10 mouse cellular contexts compared by ENCODE assay signal in genomic region chr3:148867618-148868017, GRCm38 (mm10).
DNase-seq lines count a peak whose midpoint lies in the region; ATAC-seq lines count a peak whose summit lies in the region.
"Had no signal": no experiment of that assay in that cellular context is flagged by ENCODE, and none has a peak within 500 bp of the region (broad histone marks: within the 10 kb centered on the region; RNA-seq: fewer than 3 reads in every experiment).

No protein-coding gene starts in this region.

- H3K36me3 ChIP-seq in heart, embryonic 16.5 days (ENCODE audit: control insufficient read depth, insufficient read depth) = no peaks in the 10 kb centered on the region
- peaks cover 17% of the 10 kb centered on the region; the same call in 1 of the 2 replicates for H3K36me3 ChIP-seq in heart, embryonic 10.5 days

- no peak overlapping the region for H3K4me2 ChIP-seq in heart, embryonic 16.5 days (ENCODE audit: low read depth, low read length)

- peaks cover 14% of the 10 kb centered on the region for H3K4me1 ChIP-seq in heart, embryonic 16.5 days (ENCODE audit: control insufficient read depth, insufficient read depth, low read length)
- peaks cover 8% of the 10 kb centered on the region for H3K4me1 ChIP-seq in heart, embryonic 10.5 days

- ATAC-seq in heart, embryonic 16.5 days (replicated peaks; ENCODE audit: extremely low read depth, insufficient read depth, low FRiP score) = peak; percentile 71
- ATAC-seq in CD4-positive, CD25-positive, alpha-beta regulatory T cell, adult 4 months = peak; percentile 80
- peak; percentile 75 for ATAC-seq in megakaryocyte progenitor cell, adult 5-6 weeks (replicated peaks; ENCODE audit: poor library complexity)

- 50% methylated on average over 8 of the region's 8 CpGs for WGBS in heart, embryonic 16.5 days
- WGBS in heart, embryonic 10.5 days = 54% methylated on average over 8 of the region's 8 CpGs

- intact Hi-C loops in heart, postnatal 36 days (cut with DNase I) = no loop called here

- no peak for DNase-seq in heart, embryonic 10.5 days (ENCODE audit: low spot score)
- peak; percentile 9 to 23 for DNase-seq in kidney, adult 8-10 months
- no peak for DNase-seq in cerebellum, postnatal 14 days
- DNase-seq in heart, postnatal 36 days = no peak
- no peak for DNase-seq in right cerebral cortex, postnatal 4 days
- DNase-seq: layer of hippocampus, postnatal 36 days had no signal

- H3K9me3 ChIP-seq in heart, embryonic 16.5 days (replicated peaks; ENCODE audit: control insufficient read depth, low read length) = no peaks in the 10 kb centered on the region
- H3K9me3 ChIP-seq in heart, embryonic 10.5 days = no peaks in the 10 kb centered on the region

- H3K4me3 ChIP-seq in heart, embryonic 16.5 days (ENCODE audit: low read length) = no peak overlapping the region
- H3K4me3 ChIP-seq in heart, embryonic 10.5 days = no peak overlapping the region

- no peaks in the 10 kb centered on the region for H3K27me3 ChIP-seq in heart, embryonic 16.5 days (ENCODE audit: control insufficient read depth, insufficient read depth, low read length)
- no peaks in the 10 kb centered on the region for H3K27me3 ChIP-seq in heart, embryonic 10.5 days (ENCODE audit: insufficient read depth, poor library complexity, severe bottlenecking)

- H3K27ac ChIP-seq in heart, embryonic 16.5 days (ENCODE audit: low read length) = no peak overlapping the region
- H3K27ac ChIP-seq in heart, embryonic 10.5 days = no peak overlapping the region
- H3K27ac ChIP-seq: macrophage had no signal

- H3K9ac ChIP-seq in heart, embryonic 16.5 days (ENCODE audit: low read length) = no peak overlapping the region

Comparison
In these comparisons a context has a peak if more than half of its experiments do, and no peak if none do; other contexts are left out.
1. DNase-seq: peak in kidney, adult 8-10 months (2 of 2); none in heart, embryonic 10.5 days (single experiment), cerebellum, postnatal 14 days (0 of 2), heart, postnatal 36 days (0 of 2) and right cerebral cortex, postnatal 4 days (single experiment).
2. Peak in every context shown above with its lines, with median percentiles within 50 percentile points of each other: ATAC-seq.